Mouse (Mus musculus) kidney, postnatal 36 days (tissue): Measurements from ENCODE around the gene Rab11fip4.

Experiments used
- DNase-seq, 2 experiments: peaks; one replicate each; pipeline ENCODE4 v3.0.0; 2021 to 2022; ENCODE audit warnings: mixed read lengths in 2 of 2

The Rab11fip4 gene

GRCm38 (mm10) chr11:79615871-79616270, 24.9 kb downstream of the Rab11fip4 start:
- DNase-seq, result no peak

GRCm38 (mm10) chr11:79617991-79618390, 27.0 kb downstream of the Rab11fip4 start:
- DNase-seq, result no peak

- no peak for DNase-seq
Observed at GRCm38 (mm10) chr11:79623029-79623428, 32.0 kb downstream of the Rab11fip4 start.

GRCm38 (mm10) chr11:79624801-79625302, 33.8 kb downstream of the Rab11fip4 start:
- peak; percentile 67 to 82 for DNase-seq

- peak in 1 of 2 experiments; percentile 22 for DNase-seq
Observed at GRCm38 (mm10) chr11:79628716-79629115, 37.7 kb downstream of the Rab11fip4 start.

- DNase-seq, result peak in 1 of 2 experiments; percentile 26
Observed at GRCm38 (mm10) chr11:79629752-79630374, 38.9 kb downstream of the Rab11fip4 start.

- peak in 1 of 2 experiments; percentile 38 for DNase-seq
Observed at GRCm38 (mm10) chr11:79630521-79630920, 39.5 kb downstream of the Rab11fip4 start.

- DNase-seq, result no peak
Observed at GRCm38 (mm10) chr11:79633366-79633765, 42.4 kb downstream of the Rab11fip4 start.

GRCm38 (mm10) chr11:79635661-79636449, 44.8 kb downstream of the Rab11fip4 start:
- DNase-seq, result no peak

- no peak for DNase-seq
Observed at GRCm38 (mm10) chr11:79636481-79636880, 45.5 kb downstream of the Rab11fip4 start.

GRCm38 (mm10) chr11:79638691-79639090, 47.7 kb downstream of the Rab11fip4 start:
- no peak for DNase-seq

GRCm38 (mm10) chr11:79640940-79641733, 50.1 kb downstream of the Rab11fip4 start:
- no peak for DNase-seq

- DNase-seq, result peak; percentile 88 to 91
Observed at GRCm38 (mm10) chr11:79643730-79644129, 52.7 kb downstream of the Rab11fip4 start.

GRCm38 (mm10) chr11:79644717-79645191, 53.7 kb downstream of the Rab11fip4 start:
- peak; percentile 35 to 55 for DNase-seq

- DNase-seq, result no peak
Observed at GRCm38 (mm10) chr11:79646026-79646425, 55.0 kb downstream of the Rab11fip4 start.

GRCm38 (mm10) chr11:79646467-79647070, 55.6 kb downstream of the Rab11fip4 start:
- DNase-seq, result peak; percentile 82 to 86

- peak; percentile 72 to 77 for DNase-seq
Observed at GRCm38 (mm10) chr11:79647071-79647501, 56.1 kb downstream of the Rab11fip4 start.

GRCm38 (mm10) chr11:79650359-79650835, 59.4 kb downstream of the Rab11fip4 start:
- no peak for DNase-seq

- DNase-seq, result no peak
Observed at GRCm38 (mm10) chr11:79652257-79652656, 61.2 kb downstream of the Rab11fip4 start.

GRCm38 (mm10) chr11:79652921-79653575, 62.0 kb downstream of the Rab11fip4 start:
- peak in 1 of 2 experiments; percentile 57 for DNase-seq

- no peak for DNase-seq
Observed at GRCm38 (mm10) chr11:79654407-79654831, 63.4 kb downstream of the Rab11fip4 start.

GRCm38 (mm10) chr11:79655592-79655991, 64.6 kb downstream of the Rab11fip4 start:
- DNase-seq, result no peak
